Comparison of ENCODE assay signal across 11 mouse cellular contexts in the genomic region with DNA sequence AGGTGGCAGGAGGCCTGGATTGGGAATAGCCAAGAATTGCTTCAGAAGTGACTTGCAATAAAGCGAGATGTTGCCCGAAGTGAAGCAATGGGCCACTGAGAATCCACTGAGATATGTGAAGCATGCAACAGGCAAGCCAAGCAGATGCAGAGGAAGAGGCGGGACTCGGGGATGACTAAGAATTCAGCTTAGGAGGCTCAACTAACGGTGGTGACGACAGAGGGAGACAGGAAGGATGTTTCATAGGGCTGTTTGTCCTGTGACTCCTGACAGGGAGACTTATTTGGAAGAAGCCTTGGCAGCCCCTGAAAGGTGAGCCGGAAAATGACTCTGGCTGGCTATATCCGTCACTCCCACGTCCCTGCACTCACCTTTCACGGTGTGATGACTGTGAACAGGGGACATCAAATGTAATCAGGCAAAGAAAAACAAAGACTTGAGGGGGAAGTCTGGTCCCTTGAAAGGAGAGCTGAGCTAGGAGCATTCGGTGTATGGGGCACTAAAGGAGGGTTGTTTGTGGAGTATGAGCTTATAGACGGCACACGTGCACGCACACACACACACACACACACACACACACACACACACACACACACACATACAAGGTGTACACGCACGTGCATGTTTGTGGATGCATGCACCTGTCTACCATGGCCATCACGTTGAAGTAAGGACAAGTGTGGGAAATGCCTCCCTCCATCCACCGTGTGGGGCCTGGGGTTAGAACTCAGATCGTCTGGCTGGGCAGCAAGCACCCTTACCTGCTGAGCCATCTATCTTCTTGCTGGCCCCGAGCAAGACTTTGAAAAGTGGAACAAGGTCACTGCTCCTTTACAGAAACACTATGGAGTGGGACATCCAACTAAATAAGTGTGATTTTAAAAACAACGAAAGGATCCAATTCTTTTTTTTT. TPM values are rescaled to one million over a fixed set of nuclear protein-coding genes. Genes with fewer than 3 reads are reported as not detected.
DNase-seq lines count a peak whose midpoint lies in the region; ATAC-seq lines count a peak whose summit lies in the region.
"Had no signal": no experiment of that assay in that cellular context is flagged by ENCODE, and none has a peak within 500 bp of the region (broad histone marks: within the 10 kb centered on the region; RNA-seq: fewer than 3 reads in every experiment).

No protein-coding gene starts in this region.

- DNase-seq in heart, adult 18-20 months, result peak; percentile 22 to 40
- DNase-seq in heart, postnatal 36 days, result no peak
- DNase-seq in MN1 (ENCODE audit: low spot score), result peak; percentile 28
- peak; percentile 26 to 54 for DNase-seq in kidney, postnatal 25 days
- no peak for DNase-seq in forebrain, embryonic 10.5 days (ENCODE audit: extremely low spot score, low spot score)
- no peak for DNase-seq in left cerebral cortex, postnatal 36 days (ENCODE audit: low spot score in 2 of 2)
- DNase-seq: lung, adult 2 months; thymus, adult 18-20 months had no signal

- no peaks in the 10 kb centered on the region for H3K27me3 ChIP-seq in neural tube, embryonic 15.5 days (replicated peaks)
- H3K27me3 ChIP-seq in forebrain, embryonic 10.5 days (ENCODE audit: poor library complexity, severe bottlenecking), result no peaks in the 10 kb centered on the region

- 87% methylated on average over 21 of the region's 21 CpGs for WGBS in neural tube, embryonic 15.5 days
- WGBS in forebrain, embryonic 10.5 days, result 88% methylated on average over 21 of the region's 21 CpGs

- H3K27ac ChIP-seq in neural tube, embryonic 15.5 days (replicated peaks), result no peak overlapping the region
- no peak overlapping the region for H3K27ac ChIP-seq in forebrain, embryonic 10.5 days

- H3K4me1 ChIP-seq in neural tube, embryonic 15.5 days, result no peaks in the 10 kb centered on the region
- H3K4me1 ChIP-seq in forebrain, embryonic 10.5 days, result no peaks in the 10 kb centered on the region

- H3K4me3 ChIP-seq in neural tube, embryonic 15.5 days (replicated peaks), result no peak overlapping the region
- no peak overlapping the region for H3K4me3 ChIP-seq in forebrain, embryonic 10.5 days

- intact Hi-C loops in heart, postnatal 36 days (cut with DNase I), result no loop called here
- intact Hi-C loops in left cerebral cortex, postnatal 36 days (cut with DNase I), result no loop called here

- H3K36me3 ChIP-seq in neural tube, embryonic 15.5 days, result peaks cover 32% of the 10 kb centered on the region
- H3K36me3 ChIP-seq in forebrain, embryonic 10.5 days (replicated peaks), result peaks cover 68% of the 10 kb centered on the region

- no peak overlapping the region for H3K4me2 ChIP-seq in neural tube, embryonic 15.5 days

- ATAC-seq in common myeloid progenitor, adult 5-6 weeks (replicated peaks; ENCODE audit: low read depth, poor library complexity, severe bottlenecking), result 0 out of 2 replicates have a peak, but pooled peaks have one; percentile 45
- ATAC-seq in neural tube, embryonic 15.5 days (ENCODE audit: low FRiP score), result no peak

- no peaks in the 10 kb centered on the region for H3K9me3 ChIP-seq in neural tube, embryonic 15.5 days (replicated peaks)
- no peaks in the 10 kb centered on the region for H3K9me3 ChIP-seq in forebrain, embryonic 10.5 days

- no peak overlapping the region for H3K9ac ChIP-seq in neural tube, embryonic 15.5 days (replicated peaks)

RNA-seq across cellular contexts. Expression of a gene that starts 44.6 kb away (rescaled TPM):
- total RNA-seq in heart, adult 18-20 months (2021), result not detected
- total RNA-seq in heart, postnatal 36 days (2021), result not detected
- not detected in 2 replicates for total RNA-seq in common myeloid progenitor, adult 5-6 weeks (2017)
- polyA plus RNA-seq in neural tube, embryonic 15.5 days (2015; fragmentation: Nextera tagmentation; extraction: Ambion mirVana), result 0.52 and 0.72 TPM in 2 replicates
- polyA plus RNA-seq in forebrain, embryonic 10.5 days (2016; fragmentation: Nextera tagmentation; extraction: Ambion mirVana), result 0.26 and 0.29 TPM in 2 replicates
- total RNA-seq in left cerebral cortex, postnatal 36 days (2021), result not detected
- total RNA-seq: layer of hippocampus, postnatal 14 days had no signal

RNA-seq across cellular contexts. Expression of a gene that starts 50.9 kb away (rescaled TPM):
- total RNA-seq in heart, adult 18-20 months (2021), result 100 to 1,000 TPM; 279 to 347 TPM
- 100 to 1,000 TPM; 235 to 283 TPM for total RNA-seq in heart, postnatal 36 days (2021)
- 58.5 and 105 TPM in 2 replicates for total RNA-seq in common myeloid progenitor, adult 5-6 weeks (2017)
- 70.9 and 73.5 TPM in 2 replicates for polyA plus RNA-seq in neural tube, embryonic 15.5 days (2015; fragmentation: Nextera tagmentation; extraction: Ambion mirVana)
- 78.4 and 82.2 TPM in 2 replicates for polyA plus RNA-seq in forebrain, embryonic 10.5 days (2016; fragmentation: Nextera tagmentation; extraction: Ambion mirVana)
- total RNA-seq in left cerebral cortex, postnatal 36 days (2021), result 10 to 100 TPM; 66.0 to 70.6 TPM

RNA-seq across cellular contexts. Expression of a gene that starts 52.5 kb away (rescaled TPM):
- 10 to 100 TPM; 59.2 to 65.6 TPM for total RNA-seq in heart, adult 18-20 months (2021)
- 10 to 100 TPM; 50.7 to 53.6 TPM for total RNA-seq in heart, postnatal 36 days (2021)
- 49.4 and 83.3 TPM in 2 replicates for total RNA-seq in common myeloid progenitor, adult 5-6 weeks (2017)
- polyA plus RNA-seq in neural tube, embryonic 15.5 days (2015; fragmentation: Nextera tagmentation; extraction: Ambion mirVana), result 153 and 171 TPM in 2 replicates
- 241 and 249 TPM in 2 replicates for polyA plus RNA-seq in forebrain, embryonic 10.5 days (2016; fragmentation: Nextera tagmentation; extraction: Ambion mirVana)
- total RNA-seq in left cerebral cortex, postnatal 36 days (2021), result 10 to 100 TPM; 66.1 to 80.5 TPM

RNA-seq across cellular contexts. Expression of a gene that starts 60.0 kb away (rescaled TPM):
- 10 to 100 TPM; 31.4 to 34.4 TPM for total RNA-seq in heart, adult 18-20 months (2021)
- total RNA-seq in heart, postnatal 36 days (2021), result 10 to 100 TPM; 26.2 to 27.7 TPM
- total RNA-seq in common myeloid progenitor, adult 5-6 weeks (2017), result 12.5 and 15.3 TPM in 2 replicates
- polyA plus RNA-seq in neural tube, embryonic 15.5 days (2015; fragmentation: Nextera tagmentation; extraction: Ambion mirVana), result 44.9 and 45.3 TPM in 2 replicates
- 5.9 and 6.8 TPM in 2 replicates for polyA plus RNA-seq in forebrain, embryonic 10.5 days (2016; fragmentation: Nextera tagmentation; extraction: Ambion mirVana)
- 10 to 100 TPM; 54.9 to 65.9 TPM for total RNA-seq in left cerebral cortex, postnatal 36 days (2021)

Comparison
In these comparisons a context has a peak if more than half of its experiments do, and no peak if none do; other contexts are left out.
1. DNase-seq: peak in heart, adult 18-20 months (2 of 2), MN1 (single experiment) and kidney, postnatal 25 days (2 of 2); none in heart, postnatal 36 days (0 of 2), forebrain, embryonic 10.5 days (single experiment) and left cerebral cortex, postnatal 36 days (0 of 2).